Comparison of ENCODE assay signal across 7 mouse cellular contexts in the genomic region with DNA sequence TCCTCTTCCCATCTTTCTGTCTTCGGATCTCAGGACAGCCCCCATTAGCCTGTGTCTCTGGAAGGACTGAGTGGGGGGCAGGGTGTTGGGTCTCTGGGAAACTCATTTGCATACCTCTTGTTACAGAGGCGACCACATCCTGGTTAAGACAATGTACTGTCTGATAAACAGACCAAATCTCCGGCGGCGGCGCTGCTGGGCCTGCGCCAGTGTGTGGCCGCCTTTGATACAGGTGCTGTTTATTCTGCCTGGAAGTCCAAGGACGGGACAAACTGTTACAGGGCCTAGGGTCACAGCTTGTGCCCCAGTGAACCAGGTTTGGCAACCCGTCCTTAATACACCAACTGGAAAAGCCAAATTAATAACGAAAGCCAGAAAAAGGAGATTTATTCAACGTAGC. TPM values are rescaled to one million over a fixed set of nuclear protein-coding genes. Genes with fewer than 3 reads are reported as not detected.
A peak's percentile ranks its signal among the peaks of the same experiment; 100 is the strongest.
DNase-seq lines count a peak whose midpoint lies in the region; ATAC-seq lines count a peak whose summit lies in the region.

No protein-coding gene starts in this region.

- H3K27ac ChIP-seq in intestine, embryonic 14.5 days (ENCODE audit: low read depth): peak overlapping the region; percentile 36; the same call in 1 of the 2 replicates
- peak overlapping the region; percentile 75 for H3K27ac ChIP-seq in liver, embryonic 15.5 days (replicated peaks)
- H3K27ac ChIP-seq in neural tube, embryonic 11.5 days (ENCODE audit: low read depth, low read length): no peak overlapping the region

- H3K27me3 ChIP-seq in intestine, embryonic 14.5 days (replicated peaks; ENCODE audit: control insufficient read depth, insufficient read depth, low read length): no peaks in the 10 kb centered on the region
- H3K27me3 ChIP-seq in liver, embryonic 15.5 days: no peaks in the 10 kb centered on the region
- H3K27me3 ChIP-seq in neural tube, embryonic 11.5 days (ENCODE audit: control insufficient read depth, insufficient read depth, low read length): 0 out of 2 replicates have a peak, but pooled peaks cover 2% of the 10 kb centered on the region

- H3K4me2 ChIP-seq in intestine, embryonic 14.5 days (ENCODE audit: low read length): peak overlapping the region; percentile 39
- H3K4me2 ChIP-seq in liver, embryonic 15.5 days: peak overlapping the region; percentile 45
- 0 out of 2 replicates have a peak overlapping the region, but pooled peaks have one; percentile 14 for H3K4me2 ChIP-seq in neural tube, embryonic 11.5 days (ENCODE audit: low read depth)

- H3K4me1 ChIP-seq in intestine, embryonic 14.5 days (replicated peaks; ENCODE audit: control insufficient read depth, insufficient read depth, low read length): peaks cover 9% of the 10 kb centered on the region
- H3K4me1 ChIP-seq in liver, embryonic 15.5 days (replicated peaks): peaks cover 39% of the 10 kb centered on the region
- H3K4me1 ChIP-seq in neural tube, embryonic 11.5 days (ENCODE audit: control insufficient read depth, insufficient read depth, low read length): 0 out of 2 replicates have a peak, but pooled peaks cover 3% of the 10 kb centered on the region

- H3K9ac ChIP-seq in intestine, embryonic 14.5 days (ENCODE audit: low read length): no peak overlapping the region
- no peak overlapping the region for H3K9ac ChIP-seq in liver, embryonic 15.5 days
- H3K9ac ChIP-seq in neural tube, embryonic 11.5 days (ENCODE audit: low read length): peak overlapping the region; percentile 19; the same call in 1 of the 2 replicates

- H3K36me3 ChIP-seq in intestine, embryonic 14.5 days (ENCODE audit: control insufficient read depth, insufficient read depth, low read length): no peaks in the 10 kb centered on the region
- no peaks in the 10 kb centered on the region for H3K36me3 ChIP-seq in liver, embryonic 15.5 days (replicated peaks)
- no peaks in the 10 kb centered on the region for H3K36me3 ChIP-seq in neural tube, embryonic 11.5 days (ENCODE audit: control insufficient read depth, insufficient read depth, low read length)

- H3K9me3 ChIP-seq in intestine, embryonic 14.5 days (ENCODE audit: control insufficient read depth, low read length): 0 out of 2 replicates have a peak, but pooled peaks cover 3% of the 10 kb centered on the region
- H3K9me3 ChIP-seq in liver, embryonic 15.5 days (replicated peaks): no peaks in the 10 kb centered on the region
- H3K9me3 ChIP-seq in neural tube, embryonic 11.5 days (ENCODE audit: control insufficient read depth, low read length): no peaks in the 10 kb centered on the region

- peak; percentile 80 for DNase-seq in Muller cell, postnatal 12 days (ENCODE audit: inconsistent ontology term)
- peak; percentile 42 for DNase-seq in cerebellum, adult 9-11 months
- peak; percentile 61 for DNase-seq in intestine, embryonic 14.5 days (ENCODE audit: low spot score)
- DNase-seq in neural tube, embryonic 11.5 days (ENCODE audit: low spot score): peak; percentile 53
- DNase-seq in layer of hippocampus, postnatal 25 days (ENCODE audit: extremely low spot score in 1 of 2, low spot score in 1 of 2): no peak

- peak; percentile 28; the same call in 1 of the 2 replicates for ATAC-seq in granulocyte monocyte progenitor cell, adult 5-6 weeks (replicated peaks; ENCODE audit: poor library complexity, severe bottlenecking)
- peak; percentile 62; the same call in 1 of the 2 replicates for ATAC-seq in intestine, embryonic 14.5 days (replicated peaks; ENCODE audit: low FRiP score, low TSS enrichment, low read depth)
- ATAC-seq in liver, embryonic 15.5 days (ENCODE audit: insufficient read depth): peak; percentile 82
- ATAC-seq in neural tube, embryonic 11.5 days (ENCODE audit: insufficient read depth, low FRiP score, low TSS enrichment): peak; percentile 86

- H3K4me3 ChIP-seq in intestine, embryonic 14.5 days (ENCODE audit: low read depth, low read length): no peak overlapping the region
- H3K4me3 ChIP-seq in liver, embryonic 15.5 days (replicated peaks): no peak overlapping the region
- no peak overlapping the region for H3K4me3 ChIP-seq in neural tube, embryonic 11.5 days (ENCODE audit: low read depth, low read length)

- 14% methylated on average over 12 of the region's 12 CpGs for WGBS in intestine, embryonic 14.5 days
- 2% methylated on average over 12 of the region's 12 CpGs for WGBS in liver, embryonic 15.5 days (ENCODE audit: insufficient replicate concordance)
- WGBS in neural tube, embryonic 11.5 days: 4% methylated on average over 12 of the region's 12 CpGs

RNA-seq across cellular contexts. Expression of a gene that starts 33.8 kb away (rescaled TPM):
- not detected in 2 replicates for total RNA-seq in granulocyte monocyte progenitor cell, adult 5-6 weeks (2014; fragmentation: Nextera tagmentation)
- 14.9 and 28.1 TPM in 2 replicates for total RNA-seq in granulocyte monocyte progenitor cell, adult 5-6 weeks (2017)
- 5.2 and 6.0 TPM in 2 replicates for polyA plus RNA-seq in intestine, embryonic 14.5 days (2014; fragmentation: Nextera tagmentation; extraction: Ambion mirVana)
- 2.2 and 2.6 TPM in 2 replicates for polyA plus RNA-seq in liver, embryonic 15.5 days (2015; fragmentation: Nextera tagmentation; extraction: Ambion mirVana)
- polyA plus RNA-seq in neural tube, embryonic 11.5 days (2014; fragmentation: Nextera tagmentation; extraction: Ambion mirVana): 3.2 TPM in 2 replicates
- total RNA-seq in layer of hippocampus, postnatal 25 days (2021): 1 to 10 TPM; 3.6 to 4.5 TPM

Comparison
In these comparisons a context has a peak if more than half of its experiments do, and no peak if none do; other contexts are left out.
1. DNase-seq: peak in Muller cell, postnatal 12 days (single experiment), cerebellum, adult 9-11 months (single experiment), intestine, embryonic 14.5 days (single experiment) and neural tube, embryonic 11.5 days (single experiment); none in layer of hippocampus, postnatal 25 days (0 of 2).
2. ATAC-seq: peak in every context shown above with its lines; median percentile 86 in neural tube, embryonic 11.5 days; 82 in liver, embryonic 15.5 days; 62 in intestine, embryonic 14.5 days; 28 in granulocyte monocyte progenitor cell, adult 5-6 weeks.
3. Peak in every context shown above with its lines, with median percentiles within 50 percentile points of each other: H3K4me2 ChIP-seq.